Mouse (Mus musculus) retina, postnatal 7 days (tissue): ENCODE data around the gene Serpina3a.

Experiments used
- DNase-seq: peaks from one replicate; pipeline ENCODE4 v3.0.0-alpha.2; 2012; ENCODE audit warnings: low read depth, low spot score

Serpina3a gene

DNA sequence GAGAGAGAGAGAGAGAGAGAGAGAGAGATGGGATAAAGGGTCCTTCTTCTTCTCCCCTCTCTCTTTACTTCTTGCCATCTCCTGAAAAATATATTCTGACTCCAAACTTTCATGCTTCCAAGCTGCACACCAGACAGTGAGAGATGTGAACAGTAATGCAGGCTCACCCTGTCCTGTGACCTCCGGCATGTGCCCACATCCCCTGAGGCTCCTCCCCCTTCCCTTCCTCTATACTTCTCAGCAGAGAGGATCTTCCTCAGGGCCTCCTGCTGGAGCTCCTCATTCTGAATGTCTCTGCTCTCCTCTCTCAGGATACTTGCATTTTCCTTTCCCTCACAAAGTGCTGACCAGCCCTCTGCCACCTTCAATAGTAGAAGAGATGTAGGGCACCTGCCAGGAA, 29.9 kb downstream of the Serpina3a start:
- DNase-seq = no peak

GRCm38 (mm10) chr12:104143286-104143685, 30.8 kb downstream of the Serpina3a start:
- DNase-seq = no peak

- no peak for DNase-seq
Measured at GRCm38 (mm10) chr12:104145571-104145970, 33.0 kb downstream of the Serpina3a start.

- DNase-seq = no peak
Measured at GRCm38 (mm10) chr12:104151989-104152388, 39.5 kb downstream of the Serpina3a start.

DNA sequence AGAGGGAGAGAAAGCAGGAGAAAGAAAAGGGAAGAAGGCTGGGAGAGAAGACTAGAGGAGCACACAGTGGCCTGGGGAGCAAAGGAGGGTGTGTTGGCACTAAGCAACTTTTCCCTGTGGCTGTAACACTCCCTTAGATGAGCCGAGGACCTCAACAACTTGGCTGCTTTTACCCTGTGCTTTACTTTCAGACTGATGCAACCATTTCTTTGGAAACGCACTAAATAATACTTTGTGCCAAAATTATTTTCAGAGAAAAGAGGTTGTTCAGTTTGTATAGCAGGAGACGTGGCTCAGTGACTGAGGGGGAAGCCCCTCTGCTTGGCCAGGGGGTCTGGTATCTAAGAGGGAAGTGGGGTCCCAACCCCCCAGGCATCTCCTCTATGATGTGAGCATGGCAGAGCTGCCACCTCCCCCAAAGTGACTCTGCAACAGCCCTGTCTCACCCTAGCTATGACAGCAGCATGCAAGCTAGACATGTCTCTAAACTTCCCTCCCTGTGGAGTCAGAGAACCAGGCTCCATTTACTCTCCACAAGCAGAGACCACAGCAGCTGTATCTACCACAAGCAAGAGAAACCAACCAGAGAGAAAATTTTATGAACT, 40.6 kb downstream of the Serpina3a start:
- no peak for DNase-seq

DNA sequence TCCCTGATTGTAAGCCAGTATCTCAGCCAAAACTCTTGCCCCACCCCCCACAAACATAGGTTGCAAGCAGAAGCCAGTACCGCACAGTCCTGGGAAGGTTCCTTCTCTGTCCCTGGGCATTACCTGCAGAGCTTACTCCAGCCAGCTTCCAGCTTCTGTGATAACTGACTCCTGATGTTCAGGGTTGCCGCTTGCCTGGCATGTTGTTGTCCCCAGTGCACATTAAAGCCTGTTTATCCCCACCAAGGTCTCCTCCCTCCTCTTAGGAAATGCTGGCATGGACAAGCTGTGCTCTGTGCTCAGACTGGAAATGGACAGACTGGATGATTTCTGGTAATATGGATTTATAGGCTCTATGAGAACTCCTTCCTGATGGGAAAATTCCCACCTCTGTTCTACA, 41.1 kb downstream of the Serpina3a start, which contains the start of gene Serpina3c:
Serpina3c (minus strand) TSS at position 215 of the 400 bp plus-strand sequence.
- DNase-seq = no peak
